Mouse (Mus musculus) heart, adult 2 months (tissue): ENCODE measurements around the gene Fam3c.

Experiments
- CTCF ChIP-seq: fragments of 200-600 bp; IDR thresholded peaks from 2 replicates; pipeline ENCODE4 v1.8.1; 2022; ENCODE audit warnings: antibody characterized with exemption, mild to moderate bottlenecking, moderate library complexity
- POLR2A ChIP-seq: fragments of 200-500 bp; IDR thresholded peaks from 2 replicates; pipeline ENCODE4 v1.6.1; 2011; ENCODE audit warnings: mild to moderate bottlenecking, low read depth, low read length, control low read depth; ENCODE audit not compliant: insufficient read depth

GRCm38 (mm10) chr6:22366977-22367376 lies 10.9 kb upstream of the Fam3c start:
- TF ChIP-seq CTCF, result no peak
- TF ChIP-seq POLR2A, result no peak
